Mouse (Mus musculus): ENCODE results near the gene Peli1.
A peak's percentile ranks its signal among the peaks of the same experiment; 100 is the strongest.
"Not testable (repeated sequence)": the region's sequence is repeated elsewhere in the genome, so short reads cannot be mapped to it uniquely, and the experiment has no call there.

Gene Peli1

DNA sequence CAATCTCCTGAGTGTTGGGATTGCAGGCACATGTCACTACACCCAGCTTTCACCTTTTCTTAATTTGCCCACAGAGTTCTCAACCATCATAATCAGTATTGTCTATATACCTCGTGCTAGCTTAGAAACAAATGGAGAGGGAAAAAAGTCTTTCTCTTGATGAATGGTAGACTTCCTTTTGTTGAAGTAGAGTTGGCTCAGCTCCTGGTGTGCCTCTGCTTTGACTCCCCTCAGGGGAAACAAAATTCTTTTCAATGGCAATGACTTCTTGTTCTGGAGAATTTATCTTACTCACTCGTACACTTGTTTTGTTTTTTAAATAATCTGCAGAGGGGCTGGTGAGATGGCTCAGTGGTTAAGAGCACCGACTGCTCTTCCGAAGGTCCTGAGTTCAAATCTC lies 62.0 kb downstream of the Peli1 start:
- no peak for DNase-seq (ENCODE audit: low spot score)

- no peak for DNase-seq (ENCODE audit: low spot score)
These were observed 66.5 kb downstream of the Peli1 start for GRCm38 (mm10) chr11:21157595-21157994.

DNA sequence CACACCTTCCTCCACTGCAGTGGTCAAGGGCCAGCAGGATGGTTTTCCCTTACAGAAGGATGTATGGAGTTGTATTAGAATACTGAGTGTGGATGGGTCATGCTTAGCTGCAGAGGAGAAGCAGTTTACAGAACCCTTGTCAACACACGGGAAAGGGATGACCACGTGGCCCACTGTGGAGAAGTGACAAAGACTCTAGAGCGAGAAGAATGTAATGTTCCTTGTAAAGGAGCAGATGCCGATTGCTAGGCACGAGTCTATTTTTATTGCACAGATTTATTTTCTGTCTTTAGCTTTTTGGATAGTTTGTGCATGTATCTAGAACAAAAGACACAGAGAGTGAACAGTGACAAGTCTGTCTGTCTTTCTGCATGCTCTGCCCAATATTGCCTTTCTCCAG lies 71.0 kb downstream of the Peli1 start:
- peak; percentile 35 for DNase-seq (ENCODE audit: low spot score)

GRCm38 (mm10) chr11:21163143-21163542 lies 72.1 kb downstream of the Peli1 start:
- DNase-seq (ENCODE audit: low spot score), result no peak

DNA sequence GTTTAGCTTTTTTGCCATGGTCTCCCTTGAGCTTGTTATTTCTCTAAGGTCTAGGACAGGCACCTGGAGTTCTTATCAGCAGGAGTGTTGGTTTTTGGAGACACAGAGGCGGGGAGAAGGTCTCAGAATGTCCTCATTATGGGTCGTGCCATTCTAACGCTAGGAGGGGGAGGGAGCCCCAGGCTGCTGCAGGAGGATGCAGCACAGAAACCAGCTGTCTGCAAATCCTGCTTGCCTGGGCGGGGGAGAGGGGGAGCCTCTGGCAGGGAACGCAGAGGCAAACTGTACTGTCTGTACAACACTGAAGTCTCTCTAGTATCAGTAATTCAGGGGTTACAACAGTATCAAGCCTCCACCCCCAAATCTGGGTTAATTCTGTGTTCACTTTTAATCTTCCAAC lies 72.6 kb downstream of the Peli1 start:
- peak; percentile 38 for DNase-seq (ENCODE audit: low spot score)

DNA sequence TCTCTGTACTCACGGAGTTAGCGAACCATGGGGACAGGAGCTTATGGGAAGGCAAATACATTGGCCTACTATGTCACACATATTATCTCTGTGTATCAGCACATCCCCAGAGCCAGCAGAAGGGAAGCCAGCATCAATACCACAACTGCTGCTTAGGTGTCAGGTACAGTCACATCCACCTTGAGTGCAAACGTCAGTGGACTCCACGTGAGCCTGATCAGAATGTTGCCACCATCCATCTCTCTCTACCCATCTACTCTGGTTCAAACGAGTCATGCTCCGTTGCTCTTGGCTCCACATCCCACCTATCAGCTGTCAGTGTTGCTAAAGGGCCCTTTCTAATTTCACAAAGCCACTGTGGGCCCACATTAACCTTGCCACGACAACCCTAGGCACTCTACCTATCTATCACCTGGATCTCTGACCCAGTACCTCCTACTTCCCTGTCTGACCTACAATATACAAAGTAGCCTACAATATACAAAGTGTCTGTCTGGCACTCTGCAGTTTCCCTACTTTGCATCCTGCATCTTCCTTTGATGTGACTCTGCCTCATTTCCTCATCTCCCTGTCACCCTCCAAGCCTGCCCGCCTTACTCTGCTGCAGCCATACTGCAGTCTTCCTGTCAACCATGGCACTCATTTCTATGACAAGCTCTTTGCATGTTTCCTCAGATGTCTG lies 73.4 kb downstream of the Peli1 start:
- DNase-seq (ENCODE audit: low spot score), result no peak

GRCm38 (mm10) chr11:21164994-21165560 lies 74.0 kb downstream of the Peli1 start:
- no peak for DNase-seq (ENCODE audit: low spot score)

GRCm38 (mm10) chr11:21166495-21167096 lies 75.5 kb downstream of the Peli1 start:
- DNase-seq (ENCODE audit: low spot score), result no peak

DNA sequence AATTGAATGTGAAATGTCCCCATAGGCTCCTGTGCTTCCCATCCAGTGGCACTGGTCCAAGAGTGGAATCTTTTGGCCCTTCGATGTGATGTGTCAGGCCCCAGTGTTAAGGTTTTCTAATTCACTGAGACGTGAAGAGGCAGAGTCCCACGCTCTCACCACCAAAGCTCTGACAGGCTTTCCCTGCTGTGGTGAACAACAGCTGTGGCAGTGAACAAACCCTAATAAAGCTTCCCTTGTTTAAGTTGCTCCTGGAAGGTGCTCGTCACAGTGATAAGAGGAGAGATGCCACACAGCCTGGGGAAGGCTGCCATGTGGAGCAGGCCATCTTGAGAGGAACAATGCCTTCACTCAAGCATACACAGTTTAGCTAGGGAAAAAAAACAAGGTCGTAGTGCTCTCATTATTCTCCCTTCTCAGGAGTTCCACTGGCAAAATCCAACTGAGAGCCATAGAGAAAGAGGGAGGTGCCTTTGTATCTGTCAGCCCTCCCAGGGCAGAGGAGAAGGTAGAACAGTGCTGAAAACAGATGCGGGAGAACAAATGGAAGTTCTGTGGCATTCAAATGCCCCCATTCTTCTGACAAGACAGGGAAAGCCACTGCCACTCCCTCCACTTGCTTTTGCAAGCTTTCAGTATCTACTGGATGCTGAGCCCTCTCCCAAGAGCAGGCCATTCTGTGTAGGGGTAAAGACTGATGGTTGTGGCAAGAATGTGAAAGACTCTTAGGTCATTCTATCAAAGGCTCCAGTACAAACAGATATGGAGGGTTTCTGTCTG lies 77.9 kb downstream of the Peli1 start:
- DNase-seq (ENCODE audit: low spot score), result no peak

- not testable (repeated sequence) for DNase-seq (ENCODE audit: low spot score)
These were observed 78.4 kb downstream of the Peli1 start for GRCm38 (mm10) chr11:21169608-21169860.

GRCm38 (mm10) chr11:21172281-21172680 lies 81.2 kb downstream of the Peli1 start:
- DNase-seq (ENCODE audit: low spot score), result no peak

DNA sequence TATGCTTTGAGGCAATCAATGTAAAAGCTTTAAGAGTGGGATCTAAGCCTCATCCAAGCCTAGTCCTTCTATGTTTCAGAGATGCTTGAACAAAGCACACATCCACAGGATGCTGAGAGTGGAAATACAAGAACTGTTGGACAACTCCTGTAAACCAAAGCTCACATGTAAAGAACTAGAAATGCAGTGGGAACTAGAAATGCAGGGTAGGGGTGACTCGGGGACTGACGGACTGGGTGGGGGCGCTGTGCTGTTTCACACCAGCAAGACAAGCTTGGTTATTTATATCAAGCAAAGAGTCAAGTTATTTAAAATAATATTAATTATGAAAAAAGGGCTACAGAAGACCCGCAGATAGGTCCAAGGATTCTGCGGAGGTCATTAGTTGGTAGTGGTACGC lies 82.8 kb downstream of the Peli1 start:
- no peak for DNase-seq (ENCODE audit: low spot score)

DNA sequence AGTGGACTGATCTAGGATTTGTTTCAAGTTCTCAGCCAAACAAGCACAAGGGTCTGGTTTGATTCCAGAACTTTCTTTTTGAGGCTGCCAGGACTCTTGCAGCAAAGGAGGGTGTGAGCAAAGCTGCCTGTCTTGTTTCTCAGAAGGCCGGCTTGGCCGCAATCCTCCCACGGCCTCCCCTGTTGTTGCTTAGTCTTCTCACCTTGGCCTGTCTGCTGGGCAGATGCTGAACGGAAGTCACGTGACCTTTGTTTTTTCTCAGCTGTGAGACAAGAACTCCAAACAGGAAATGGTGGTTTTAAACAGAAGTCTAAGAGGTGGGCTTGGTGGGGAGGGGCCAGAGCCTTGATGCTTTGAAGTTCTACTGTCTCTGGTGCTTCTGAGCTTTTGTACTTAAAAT lies 83.3 kb downstream of the Peli1 start:
- no peak for DNase-seq (ENCODE audit: low spot score)

DNA sequence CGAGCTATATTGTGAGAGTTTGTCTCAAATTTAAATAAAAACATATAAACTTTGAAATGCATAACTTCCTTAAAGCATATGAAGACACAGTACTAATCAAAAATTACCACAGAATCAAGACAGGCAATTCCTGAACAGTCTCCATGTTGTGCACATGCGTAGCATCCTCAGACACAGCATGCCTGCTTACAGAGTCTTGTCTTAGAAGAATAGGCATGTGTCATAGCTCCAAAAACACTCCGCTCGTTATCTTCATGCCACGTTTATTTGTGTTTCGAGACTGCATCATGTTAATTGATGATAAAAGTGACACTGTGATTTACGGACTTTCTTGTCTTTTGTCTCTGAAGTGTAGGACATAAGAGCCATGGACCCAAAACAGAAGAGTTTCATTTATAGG lies 84.0 kb downstream of the Peli1 start:
- no peak for DNase-seq (ENCODE audit: low spot score)

DNA sequence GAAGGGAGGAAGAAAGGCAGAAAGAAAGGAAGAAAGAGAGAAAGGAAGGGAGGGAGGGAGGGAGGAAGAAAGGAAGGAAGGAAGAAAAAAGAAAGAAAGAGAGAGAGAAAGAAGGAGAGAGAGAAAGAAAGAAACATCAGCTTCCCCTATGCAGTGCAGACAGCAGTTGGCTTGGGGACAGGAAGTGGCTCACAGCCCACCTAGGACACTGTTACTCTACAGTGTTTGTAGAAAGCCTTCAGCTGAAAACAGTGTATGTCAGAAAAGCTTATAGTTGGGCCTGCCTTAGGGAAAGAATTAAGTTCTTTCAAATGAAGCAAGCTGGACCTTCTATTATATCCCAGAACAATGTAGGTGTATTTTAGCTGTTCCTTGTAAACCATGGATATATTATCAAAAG lies 85.4 kb downstream of the Peli1 start:
- no peak for DNase-seq (ENCODE audit: low spot score)

DNA sequence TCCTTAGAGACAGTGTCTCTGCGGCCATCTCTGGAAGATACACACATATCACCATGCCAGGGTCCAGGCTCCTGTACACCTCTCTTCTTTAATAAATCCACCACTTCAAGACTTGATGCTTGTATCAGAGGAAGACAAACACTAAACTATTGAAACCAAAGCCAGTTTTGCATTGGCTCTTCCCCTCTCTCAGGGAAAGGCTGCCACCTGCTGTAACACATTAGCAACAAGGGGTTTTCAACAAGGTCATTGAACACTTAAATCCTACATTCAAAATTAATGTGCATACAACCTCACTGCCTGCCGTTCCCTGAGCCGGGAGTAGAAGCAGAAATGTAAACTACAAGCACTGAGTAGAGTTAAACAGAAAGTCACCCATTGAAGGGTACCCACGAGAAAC lies 87.3 kb downstream of the Peli1 start:
- DNase-seq (ENCODE audit: low spot score), result peak; percentile 62

- no peak for DNase-seq (ENCODE audit: low spot score)
These were observed 88.0 kb downstream of the Peli1 start for GRCm38 (mm10) chr11:21178998-21179645.

DNA sequence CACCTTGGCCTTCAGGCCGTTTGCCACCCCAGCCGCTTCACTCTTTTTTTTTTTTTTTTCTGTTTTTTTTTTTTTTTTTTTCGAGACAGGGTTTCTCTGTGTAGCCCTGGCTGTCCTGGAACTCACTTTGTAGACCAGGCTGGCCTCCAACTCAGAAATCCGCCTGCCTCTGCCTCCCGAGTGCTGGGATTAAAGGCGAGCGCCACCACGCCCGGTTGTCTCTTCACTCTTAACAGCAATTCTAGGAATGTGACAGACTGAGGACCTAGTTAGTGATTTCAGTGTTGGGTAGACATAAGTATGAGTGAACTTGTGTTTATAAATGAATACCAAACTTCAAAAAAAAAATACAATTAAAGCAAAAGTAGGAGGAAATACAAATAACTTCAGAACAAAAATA lies 88.8 kb downstream of the Peli1 start:
- not testable (repeated sequence) for DNase-seq (ENCODE audit: low spot score)

DNA sequence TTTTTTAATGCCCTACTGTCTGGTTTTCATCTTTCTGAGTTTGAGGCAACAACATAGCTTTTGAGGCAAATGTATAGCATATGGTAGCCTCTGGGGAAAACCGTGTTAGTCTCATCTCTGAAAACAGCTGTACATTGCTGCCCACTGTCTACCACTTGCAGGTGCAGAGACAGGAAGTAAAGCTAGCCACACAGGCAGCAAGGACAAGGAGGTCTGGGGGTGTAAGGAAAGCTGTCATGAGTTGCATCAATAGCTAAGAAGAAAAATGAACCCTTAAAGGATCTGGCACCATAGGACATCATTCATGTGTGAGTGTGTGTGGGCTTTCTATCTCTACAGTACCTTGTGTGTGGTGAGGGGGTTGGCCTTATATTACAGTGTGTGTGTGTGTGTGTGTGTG lies 89.6 kb downstream of the Peli1 start:
- no peak for DNase-seq (ENCODE audit: low spot score)

- no peak for DNase-seq (ENCODE audit: low spot score)
These were observed 90.5 kb downstream of the Peli1 start for GRCm38 (mm10) chr11:21181616-21182015.

DNA sequence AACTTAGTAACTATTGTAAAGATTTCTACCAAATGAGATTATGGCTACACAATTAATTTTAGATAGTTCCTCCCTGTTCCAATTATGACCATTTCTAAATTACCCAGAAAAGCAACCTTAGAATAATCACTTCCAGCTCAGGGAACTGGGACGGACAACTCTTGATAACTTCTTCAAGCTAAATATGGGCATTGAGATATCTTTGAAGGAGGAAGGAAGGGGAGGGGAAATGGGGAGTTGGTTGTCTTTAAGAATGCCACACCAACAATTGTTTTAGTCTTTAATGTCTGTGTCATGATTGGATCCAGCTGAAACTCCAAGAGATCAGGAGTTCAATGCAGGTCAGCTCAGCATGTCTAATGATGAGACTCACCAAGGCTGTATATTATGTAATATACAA lies 91.6 kb downstream of the Peli1 start:
- no peak for DNase-seq (ENCODE audit: low spot score)

- not testable (repeated sequence) for DNase-seq (ENCODE audit: low spot score)
These were observed 100.7 kb downstream of the Peli1 start for GRCm38 (mm10) chr11:21191821-21192220.

GRCm38 (mm10) chr11:21194851-21195250 lies 103.8 kb downstream of the Peli1 start:
- DNase-seq (ENCODE audit: low spot score), result no peak

Data from layer of hippocampus, adult 11-12 months (tissue).